Mouse (Mus musculus) small intestine, adult 2 months (tissue): ENCODE results near the gene Dpp6.

Source experiments
- CTCF ChIP-seq: fragments of 200-500 bp; IDR thresholded peaks from 2 replicates; pipeline ENCODE4 v1.5.1; 2012; ENCODE audit warnings: low read depth, mild to moderate bottlenecking, control low read depth, inconsistent platforms, low read length, moderate library complexity, mixed read lengths; ENCODE audit not compliant: insufficient replicate concordance, insufficient read length; ENCODE audit errors: extremely low read depth
- POLR2A ChIP-seq: fragments of 200-500 bp; IDR thresholded peaks from 2 replicates; pipeline ENCODE4 v1.6.1; 2012; ENCODE audit warnings: low read depth, mild to moderate bottlenecking, control low read depth, inconsistent platforms, low read length, moderate library complexity

DNA sequence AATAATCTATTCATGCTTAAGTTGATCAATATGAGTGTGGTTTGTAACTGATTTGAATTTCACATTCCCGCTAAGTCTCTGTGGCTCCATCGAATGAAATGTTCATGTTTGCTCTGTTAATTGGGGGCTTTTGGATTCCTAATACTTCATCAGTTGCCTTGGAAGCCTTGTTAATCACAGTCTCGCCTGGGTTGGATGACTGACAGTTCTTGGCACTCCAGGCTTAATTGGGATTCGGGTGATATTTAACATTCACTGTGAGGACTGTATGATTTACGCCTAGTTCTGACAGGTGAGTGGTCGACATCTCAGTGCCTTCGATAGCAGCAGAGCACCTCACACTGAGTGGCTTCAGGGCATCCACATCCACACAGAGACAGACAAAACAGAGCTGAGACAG lies 90.1 kb downstream of the Dpp6 start:
- TF ChIP-seq CTCF (no peak), POLR2A (no peak)
